Mouse (Mus musculus): ENCODE data around the gene Gfod2.

Gene Gfod2

GRCm38 (mm10) chr8:105685796-105686308 lies 72.6 kb downstream of the Gfod2 start, which contains the start of gene Carmil2:
Carmil2 (plus strand) TSS chr8:105686274.
- DNase-seq (ENCODE audit: low spot score in 2 of 2), result peak in 1 of 2 experiments; percentile 54

GRCm38 (mm10) chr8:105685325-105685724 lies 73.1 kb downstream of the Gfod2 start:
- no peak for DNase-seq (ENCODE audit: low spot score in 2 of 2)

GRCm38 (mm10) chr8:105677891-105678290 lies 80.6 kb downstream of the Gfod2 start:
- no peak for DNase-seq (ENCODE audit: low spot score in 2 of 2)
